Mouse (Mus musculus) heart, embryonic 16.5 days (tissue): ENCODE results near the gene Camk1d. TPM values are rescaled to one million over a fixed set of nuclear protein-coding genes. Genes with fewer than 3 reads are reported as not detected.
"Not testable (repeated sequence)": the region's sequence is repeated elsewhere in the genome, so short reads cannot be mapped to it uniquely, and the experiment has no call there.

Source experiments
- ATAC-seq: fragments of 200-750 bp; cut with Nextera tagmentation; replicated peaks from 2 replicates; pipeline ENCODE4 v1.8.0; 2017; ENCODE audit warnings: moderate number of reproducible peaks; ENCODE audit not compliant: insufficient read depth, low FRiP score; ENCODE audit errors: extremely low read depth
- H3K27ac ChIP-seq: fragments of 300-500 bp; sonication (generic); 2 replicates; pipeline ENCODE4 v1.5.1; 2014; ENCODE audit warnings: mild to moderate bottlenecking, low read length, control low read depth, moderate library complexity
- H3K27me3 ChIP-seq: fragments of 300-500 bp; sonication (generic); 2 replicates; pipeline ENCODE4 v1.6.1; 2014; ENCODE audit warnings: low read length, mixed read lengths; ENCODE audit not compliant: control insufficient read depth, insufficient read depth
- H3K36me3 ChIP-seq: fragments of 300-500 bp; sonication (generic); 2 replicates; pipeline ENCODE4 v1.6.1; 2014; ENCODE audit not compliant: control insufficient read depth, insufficient read depth
- H3K4me1 ChIP-seq: fragments of 300-500 bp; sonication (generic); 2 replicates; pipeline ENCODE4 v1.6.1; 2014; ENCODE audit warnings: low read length, mixed read lengths; ENCODE audit not compliant: control insufficient read depth, insufficient read depth
- H3K4me2 ChIP-seq: fragments of 300-500 bp; sonication (generic); 2 replicates; pipeline ENCODE4 v1.6.1; 2014; ENCODE audit warnings: low read depth, mild to moderate bottlenecking, control low read depth, low read length
- H3K4me3 ChIP-seq: fragments of 300-500 bp; sonication (generic); 2 replicates; pipeline ENCODE4 v1.5.1; 2014; ENCODE audit warnings: mild to moderate bottlenecking, control low read depth, low read length
- H3K9ac ChIP-seq: fragments of 300-500 bp; sonication (generic); 2 replicates; pipeline ENCODE4 v1.6.1; 2014; ENCODE audit warnings: low read length, control low read depth
- H3K9me3 ChIP-seq: fragments of 300-500 bp; sonication (generic); replicated peaks from 2 replicates; pipeline ENCODE4 v1.6.1; 2016; ENCODE audit warnings: low read length; ENCODE audit not compliant: control insufficient read depth
- WGBS: fragments of 180-500 bp; shearing (Covaris S2); extraction: QIAGEN DNeasy Blood & Tissue Kit; methylation state at CpG from one replicate; pipeline ENCODE4 v1.1.7; 2014; 5-methylcytosine and 5-hydroxymethylcytosine counted together
- polyA plus RNA-seq: library from polyadenylated mRNA; unstranded; fragments of >200 nt; fragmentation: Nextera tagmentation; extraction: Ambion mirVana; gene quantifications from 2 replicates; pipeline ENCODE4 v1.2.1, GENCODE M21; 2015

The Camk1d gene
- polyA plus RNA-seq, 1 experiment from 2014 or later: 5.9 TPM

GRCm38 (mm10) chr2:5395873-5396272 lies 318.4 kb downstream of the Camk1d start:
- Histone ChIP-seq H3K9ac (no peak overlapping the region), H3K36me3 (no peaks in the 10 kb centered on the region), H3K4me2 (no peak overlapping the region), H3K27me3 (no peaks in the 10 kb centered on the region), H3K4me3 (no peak overlapping the region), H3K4me1 (no peaks in the 10 kb centered on the region), H3K27ac (no peak overlapping the region), H3K9me3 (no peaks in the 10 kb centered on the region)
- no peak for ATAC-seq
- 53% methylated on average over 2 of the region's 2 CpGs for WGBS

GRCm38 (mm10) chr2:5392921-5393320 lies 321.4 kb downstream of the Camk1d start:
- Histone ChIP-seq H3K36me3 (no peaks in the 10 kb centered on the region), H3K4me3 (no peak overlapping the region), H3K9me3 (no peaks in the 10 kb centered on the region), H3K9ac (no peak overlapping the region), H3K27ac (no peak overlapping the region), H3K4me1 (no peaks in the 10 kb centered on the region), H3K27me3 (no peaks in the 10 kb centered on the region), H3K4me2 (no peak overlapping the region)
- no peak for ATAC-seq

GRCm38 (mm10) chr2:5392470-5392869 lies 321.8 kb downstream of the Camk1d start:
- H3K4me2 ChIP-seq: no peak overlapping the region
- H3K27ac ChIP-seq: no peak overlapping the region
- H3K27me3 ChIP-seq: no peaks in the 10 kb centered on the region
- no peak for ATAC-seq
- H3K4me3 ChIP-seq: no peak overlapping the region
- 82% methylated on average over 4 of the region's 4 CpGs for WGBS
- H3K4me1 ChIP-seq: no peaks in the 10 kb centered on the region
- H3K9ac ChIP-seq: no peak overlapping the region
- no peaks in the 10 kb centered on the region for H3K36me3 ChIP-seq
- no peaks in the 10 kb centered on the region for H3K9me3 ChIP-seq

GRCm38 (mm10) chr2:5388381-5388780 lies 325.9 kb downstream of the Camk1d start:
- Histone ChIP-seq H3K9me3 (no peaks in the 10 kb centered on the region), H3K27me3 (no peaks in the 10 kb centered on the region), H3K4me3 (no peak overlapping the region), H3K27ac (no peak overlapping the region), H3K4me2 (no peak overlapping the region), H3K4me1 (no peaks in the 10 kb centered on the region), H3K9ac (no peak overlapping the region), H3K36me3 (no peaks in the 10 kb centered on the region)
- no peak for ATAC-seq
- WGBS: 74% methylated on average over 7 of the region's 7 CpGs

- H3K27ac ChIP-seq: peak overlapping the region; percentile 7; the same call in 1 of the 2 replicates
- no peaks in the 10 kb centered on the region for H3K36me3 ChIP-seq
- H3K4me1 ChIP-seq: peaks cover 11% of the 10 kb centered on the region
- H3K9me3 ChIP-seq: no peaks in the 10 kb centered on the region
- ATAC-seq: 0 out of 2 replicates have a peak, but pooled peaks have one; percentile 23
- H3K27me3 ChIP-seq: no peaks in the 10 kb centered on the region
- 0 out of 2 replicates have a peak overlapping the region, but pooled peaks have one; percentile 9 for H3K9ac ChIP-seq
- 37% methylated on average over 12 of the region's 12 CpGs for WGBS
- no peak overlapping the region for H3K4me3 ChIP-seq
- peak overlapping the region; percentile 7; the same call in 1 of the 2 replicates for H3K4me2 ChIP-seq
These were observed 332.3 kb downstream of the Camk1d start for GRCm38 (mm10) chr2:5381712-5382710.

GRCm38 (mm10) chr2:5380973-5381372 lies 333.3 kb downstream of the Camk1d start:
- H3K4me1 ChIP-seq: peaks cover 11% of the 10 kb centered on the region
- H3K4me2 ChIP-seq: no peak overlapping the region

GRCm38 (mm10) chr2:5378922-5379321 lies 335.4 kb downstream of the Camk1d start:
- 63% methylated on average over 18 of the region's 18 CpGs for WGBS
- peaks cover 11% of the 10 kb centered on the region for H3K4me1 ChIP-seq
- H3K27me3 ChIP-seq, H3K4me2 ChIP-seq, H3K9me3 ChIP-seq, H3K4me3 ChIP-seq, H3K27ac ChIP-seq, H3K9ac ChIP-seq, H3K36me3 ChIP-seq, ATAC-seq: not testable (repeated sequence)

More at GRCm38 (mm10) chr2:5380973-5381372, 333.3 kb downstream of the Camk1d start:
- no peak overlapping the region for H3K4me3 ChIP-seq
- no peaks in the 10 kb centered on the region for H3K36me3 ChIP-seq
- ATAC-seq: no peak
- H3K27ac ChIP-seq: no peak overlapping the region
- H3K9me3 ChIP-seq: no peaks in the 10 kb centered on the region
- H3K27me3 ChIP-seq: no peaks in the 10 kb centered on the region
- no peak overlapping the region for H3K9ac ChIP-seq
- WGBS: 72% methylated on average over 7 of the region's 7 CpGs

- no peak overlapping the region for H3K4me3 ChIP-seq
- H3K9me3 ChIP-seq: no peaks in the 10 kb centered on the region
- H3K27ac ChIP-seq: no peak overlapping the region
- WGBS: 73% methylated on average over 6 of the region's 6 CpGs
- no peaks in the 10 kb centered on the region for H3K36me3 ChIP-seq
- no peak overlapping the region for H3K4me2 ChIP-seq
- no peak for ATAC-seq
- peaks cover 11% of the 10 kb centered on the region for H3K4me1 ChIP-seq
- H3K9ac ChIP-seq: no peak overlapping the region
- no peaks in the 10 kb centered on the region for H3K27me3 ChIP-seq
These were observed 336.1 kb downstream of the Camk1d start for GRCm38 (mm10) chr2:5378066-5378672.

- ATAC-seq: no peak
- Histone ChIP-seq H3K4me1 (0 out of 2 replicates have a peak, but pooled peaks cover 2% of the 10 kb centered on the region), H3K9ac (no peak overlapping the region), H3K9me3 (no peaks in the 10 kb centered on the region), H3K4me3 (no peak overlapping the region), H3K27ac (no peak overlapping the region), H3K4me2 (no peak overlapping the region), H3K36me3 (no peaks in the 10 kb centered on the region), H3K27me3 (no peaks in the 10 kb centered on the region)
- 57% methylated on average over 6 of the region's 6 CpGs for WGBS
These were observed 341.4 kb downstream of the Camk1d start for GRCm38 (mm10) chr2:5372886-5373429.
